Mouse (Mus musculus) subcutaneous adipose tissue, adult 2 months (tissue): Measurements from ENCODE around the gene 1700047I17Rik2. TPM values are rescaled to one million over a fixed set of nuclear protein-coding genes. Genes with fewer than 3 reads are reported as not detected.

ENCODE experiments used
- polyA plus RNA-seq: library from polyadenylated mRNA; depleted of rRNA; stranded (reverse); fragments of >200 nt; gene quantifications from 2 replicates; pipeline ENCODE4 v1.2.3, GENCODE M21; 2012; ENCODE audit warnings: low replicate concordance; rRNA removed

Gene 1700047I17Rik2
- polyA plus RNA-seq = not detected in 2 replicates

DNA sequence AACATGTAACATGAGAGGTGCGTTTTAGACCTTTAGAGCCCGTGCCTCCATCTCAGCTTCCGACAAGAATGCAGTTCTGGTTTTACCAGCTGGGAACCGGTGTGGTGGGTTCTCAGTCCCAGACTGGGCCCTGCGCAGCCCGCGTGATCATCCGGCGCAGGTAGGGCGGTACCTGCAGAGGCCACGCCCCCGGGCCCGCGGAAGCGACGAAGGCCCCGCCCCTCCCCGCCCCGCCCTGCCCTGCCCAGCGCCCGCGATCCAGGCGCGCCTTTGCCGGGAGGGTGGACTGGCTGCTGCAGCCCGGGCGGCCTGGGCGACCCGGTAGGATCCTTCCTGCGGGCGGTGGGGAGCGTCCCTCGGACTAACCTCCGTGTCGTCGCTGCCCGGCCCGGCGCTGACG is at the start of gene 1700047I17Rik2:
Gene 1700047I17Rik2, plus strand, starts transcription at position 287 of the 400 bp plus-strand sequence.

DNA sequence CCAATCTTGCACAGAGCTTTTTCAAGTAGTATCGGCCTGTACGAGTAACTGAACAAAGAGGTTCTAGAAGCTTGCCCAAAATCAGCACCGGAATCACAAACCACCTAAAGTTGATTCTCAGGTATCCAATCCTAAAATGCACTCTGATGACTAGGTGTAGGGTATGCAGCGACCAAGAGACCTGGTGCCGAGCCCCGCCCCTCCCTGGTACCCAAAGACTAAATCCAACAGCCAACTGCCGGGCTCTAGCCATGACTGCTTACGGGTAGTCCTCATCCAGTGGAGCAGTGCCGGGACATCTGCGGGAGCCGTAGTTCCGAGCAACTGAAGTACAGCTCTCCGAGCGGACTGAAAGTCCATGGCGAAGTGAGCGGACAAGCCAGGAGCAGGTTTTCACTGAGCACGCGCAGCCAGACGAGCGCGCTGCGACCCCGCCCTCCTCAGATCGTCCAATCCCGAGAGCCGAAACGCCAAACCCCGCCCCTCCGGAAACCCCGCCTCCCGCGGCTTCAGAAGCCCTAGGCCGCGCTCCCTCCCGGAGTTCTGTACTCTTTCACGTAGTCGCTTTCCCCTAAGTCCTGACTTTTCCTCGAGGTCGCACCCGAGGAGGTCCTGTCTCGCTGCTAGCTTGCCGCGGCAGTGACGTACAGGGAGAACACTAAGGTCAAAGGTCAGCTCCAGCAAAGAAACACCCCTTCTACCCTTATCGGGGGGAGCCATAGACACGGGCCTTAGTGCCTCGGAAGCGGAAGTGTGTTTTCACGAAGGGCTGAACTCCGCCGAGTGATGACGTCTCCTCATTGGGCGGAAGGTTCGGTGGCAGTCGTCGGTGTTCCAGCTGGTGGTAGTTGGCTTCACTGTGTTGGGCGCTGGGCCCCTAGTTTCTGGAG is 44.6 kb upstream of the 1700047I17Rik2 start, which contains the start of gene Srp54b:
Gene Srp54b, plus strand, starts transcription at position 546 of the 890 bp plus-strand sequence.

DNA sequence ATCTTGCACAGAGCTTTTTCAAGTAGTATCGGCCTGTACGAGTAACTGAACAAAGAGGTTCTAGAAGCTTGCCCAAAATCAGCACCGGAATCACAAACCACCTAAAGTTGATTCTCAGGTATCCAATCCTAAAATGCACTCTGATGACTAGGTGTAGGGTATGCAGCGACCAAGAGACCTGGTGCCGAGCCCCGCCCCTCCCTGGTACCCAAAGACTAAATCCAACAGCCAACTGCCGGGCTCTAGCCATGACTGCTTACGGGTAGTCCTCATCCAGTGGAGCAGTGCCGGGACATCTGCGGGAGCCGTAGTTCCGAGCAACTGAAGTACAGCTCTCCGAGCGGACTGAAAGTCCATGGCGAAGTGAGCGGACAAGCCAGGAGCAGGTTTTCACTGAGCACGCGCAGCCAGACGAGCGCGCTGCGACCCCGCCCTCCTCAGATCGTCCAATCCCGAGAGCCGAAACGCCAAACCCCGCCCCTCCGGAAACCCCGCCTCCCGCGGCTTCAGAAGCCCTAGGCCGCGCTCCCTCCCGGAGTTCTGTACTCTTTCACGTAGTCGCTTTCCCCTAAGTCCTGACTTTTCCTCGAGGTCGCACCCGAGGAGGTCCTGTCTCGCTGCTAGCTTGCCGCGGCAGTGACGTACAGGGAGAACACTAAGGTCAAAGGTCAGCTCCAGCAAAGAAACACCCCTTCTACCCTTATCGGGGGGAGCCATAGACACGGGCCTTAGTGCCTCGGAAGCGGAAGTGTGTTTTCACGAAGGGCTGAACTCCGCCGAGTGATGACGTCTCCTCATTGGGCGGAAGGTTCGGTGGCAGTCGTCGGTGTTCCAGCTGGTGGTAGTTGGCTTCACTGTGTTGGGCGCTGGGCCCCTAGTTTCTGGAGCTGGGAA is 30.5 kb downstream of the 1700047I17Rik2 start, which contains the start of gene Srp54c:
Gene Srp54c, plus strand, starts transcription at position 543 of the 894 bp plus-strand sequence.

Other genes starting within 250 kb of the 1700047I17Rik2 start
- not detected in 2 replicates for gene Gm20403, start 213.1 kb upstream of the 1700047I17Rik2 start, polyA plus RNA-seq
- gene Baz1a, start 185.2 kb upstream of the 1700047I17Rik2 start, polyA plus RNA-seq = 4.8 and 6.5 TPM in 2 replicates
- gene 2700097O09Rik, start 119.5 kb upstream of the 1700047I17Rik2 start, polyA plus RNA-seq = 8.0 and 8.9 TPM in 2 replicates
- 14.0 and 21.4 TPM in 2 replicates for gene Srp54a, start 119.3 kb upstream of the 1700047I17Rik2 start, polyA plus RNA-seq
- 8.1 and 11.8 TPM in 2 replicates for gene Fam177a, start 75.1 kb upstream of the 1700047I17Rik2 start, polyA plus RNA-seq
- gene Srp54b, start 44.5 kb upstream of the 1700047I17Rik2 start, polyA plus RNA-seq = 16.7 and 22.5 TPM in 2 replicates
- 10.7 and 12.2 TPM in 2 replicates for gene Srp54c, start 30.6 kb downstream of the 1700047I17Rik2 start, polyA plus RNA-seq
- gene 1110008L16Rik, start 100.0 kb downstream of the 1700047I17Rik2 start, polyA plus RNA-seq = 8.2 and 11.3 TPM in 2 replicates
- gene Ppp2r3c, start 103.4 kb downstream of the 1700047I17Rik2 start, polyA plus RNA-seq = 2.8 and 3.9 TPM in 2 replicates
- 76.7 and 92.6 TPM in 2 replicates for gene Psma6, start 184.6 kb downstream of the 1700047I17Rik2 start, polyA plus RNA-seq